Mouse (Mus musculus) stomach, postnatal 0 days (tissue): ENCODE data around the gene Ankrd6.

Experiments used
- CTCF ChIP-seq: IDR thresholded peaks from 2 replicates; pipeline ENCODE4 v1.5.1; 2016; ENCODE audit warnings: antibody characterized with exemption, low read depth, mild to moderate bottlenecking, moderate library complexity
- EP300 ChIP-seq: optimal IDR thresholded peaks from 2 replicates; pipeline ENCODE3; 2016; ENCODE audit warnings: antibody characterized with exemption

DNA sequence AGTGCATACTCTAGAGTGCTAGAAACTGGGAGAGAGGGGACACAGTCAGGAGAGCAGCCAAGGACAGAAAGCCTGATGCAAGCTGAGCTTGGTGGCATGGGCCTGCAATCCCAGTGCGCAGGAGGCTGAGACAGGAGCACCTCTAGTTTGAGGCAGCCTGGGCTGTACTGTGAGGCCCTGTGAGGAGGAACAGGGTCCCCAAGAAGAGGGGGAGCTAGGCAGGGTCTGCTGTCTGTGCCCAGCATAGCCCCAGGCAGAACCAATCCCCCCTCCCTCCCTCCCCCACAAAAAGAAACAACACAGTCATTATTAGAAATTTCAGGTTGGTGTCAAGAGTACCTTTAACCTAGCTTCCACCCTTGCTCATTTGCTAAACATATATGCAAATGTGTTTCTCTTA is 27.8 kb downstream of the Ankrd6 start:
- TF ChIP-seq CTCF (no peak), EP300 (no peak)
